Mouse (Mus musculus): Measurements from ENCODE around the gene Rad51b. TPM values are rescaled to one million over a fixed set of nuclear protein-coding genes. Genes with fewer than 3 reads are reported as not detected.

Rad51b gene
- total RNA-seq, 2 experiments from 2014 or later, result 0.36 TPM; not detected in 1

- intact Hi-C loops (cut with DNase I), result no loop called here
- TF ChIP-seq CTCF (IDR thresholded peaks at IDR 0.05), result no peak
- H3K27ac ChIP-seq, result no peak overlapping the region
- DNase-seq (ENCODE audit: extremely low spot score in 1 of 2, low spot score in 2 of 2), result no peak
- no peak overlapping the region for H3K4me3 ChIP-seq
These were observed 389.7 kb downstream of the Rad51b start for GRCm38 (mm10) chr12:79686594-79687325.

GRCm38 (mm10) chr12:79687683-79688386 is 390.8 kb downstream of the Rad51b start:
- no peak for TF ChIP-seq CTCF (IDR thresholded peaks at IDR 0.05)
- DNase-seq (ENCODE audit: extremely low spot score in 1 of 2, low spot score in 2 of 2), result no peak
- intact Hi-C loops (cut with DNase I), result no loop called here
- H3K4me3 ChIP-seq, result no peak overlapping the region
- no peak overlapping the region for H3K27ac ChIP-seq

- H3K4me3 ChIP-seq, result no peak overlapping the region
- TF ChIP-seq CTCF (IDR thresholded peaks at IDR 0.05), result no peak
- no peak overlapping the region for H3K27ac ChIP-seq
- intact Hi-C loops (cut with DNase I), result no loop called here
- DNase-seq (ENCODE audit: extremely low spot score in 1 of 2, low spot score in 2 of 2), result no peak
These were observed 392.2 kb downstream of the Rad51b start for GRCm38 (mm10) chr12:79689299-79689698.

GRCm38 (mm10) chr12:79691929-79692862 is 395.1 kb downstream of the Rad51b start:
- Histone ChIP-seq H3K27ac (no peak overlapping the region), H3K4me3 (no peak overlapping the region)
- intact Hi-C loops (cut with DNase I), result no loop called here
- TF ChIP-seq CTCF (IDR thresholded peaks at IDR 0.05), result no peak
- no peak for DNase-seq (ENCODE audit: extremely low spot score in 1 of 2, low spot score in 2 of 2)

DNA sequence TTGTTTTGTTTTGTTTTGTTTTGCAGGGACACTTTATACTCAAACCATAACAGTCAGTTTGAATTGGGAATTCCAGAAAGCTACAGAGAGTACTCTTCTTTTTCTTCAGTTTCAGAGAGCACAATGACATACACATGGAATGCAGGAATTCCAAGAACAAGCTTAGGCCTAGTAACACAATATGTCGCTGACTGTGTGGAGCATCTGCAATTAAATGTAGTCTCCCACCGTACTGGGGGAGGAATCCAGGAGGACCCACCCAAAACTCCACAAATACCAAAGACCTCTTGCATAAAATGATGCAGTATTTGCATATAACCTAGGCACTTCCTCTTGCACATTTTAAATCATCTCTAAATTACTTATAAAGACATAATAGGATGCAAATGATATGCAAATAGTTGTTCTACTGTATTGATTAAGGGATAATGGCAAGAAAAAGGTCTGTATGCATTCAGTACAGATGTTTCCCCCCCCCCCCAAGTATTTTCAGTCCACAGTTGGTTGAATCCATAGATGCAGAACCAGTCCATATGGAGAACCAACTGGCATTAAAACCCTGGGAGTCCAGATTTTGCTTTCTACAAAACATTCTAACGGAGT is 398.9 kb downstream of the Rad51b start:
- no peak for TF ChIP-seq CTCF (IDR thresholded peaks at IDR 0.05)
- Histone ChIP-seq H3K4me3 (no peak overlapping the region), H3K27ac (no peak overlapping the region)
- intact Hi-C loops (cut with DNase I), result no loop called here
- DNase-seq (ENCODE audit: extremely low spot score in 1 of 2, low spot score in 2 of 2), result no peak

DNA sequence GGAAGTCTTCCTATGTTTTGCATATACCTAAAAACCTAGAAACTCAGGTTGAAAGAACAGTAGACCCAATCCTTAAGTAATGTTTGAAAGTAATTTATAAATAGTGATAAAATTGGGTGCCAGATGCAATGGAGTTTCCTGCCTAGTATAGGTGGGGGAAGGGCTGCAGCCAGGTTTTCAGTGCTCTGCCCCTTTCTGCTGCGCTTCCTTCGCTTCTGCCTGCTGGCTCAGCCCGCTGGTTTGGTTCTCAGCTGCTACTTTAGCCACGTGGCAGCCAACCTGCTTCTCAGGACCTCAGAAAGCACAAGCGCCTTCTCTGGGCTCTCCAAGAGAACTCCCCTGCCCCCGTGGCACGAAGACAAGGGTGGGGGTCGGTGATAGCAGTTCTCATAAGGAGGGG is 406.5 kb downstream of the Rad51b start:
- no peak overlapping the region for H3K27ac ChIP-seq
- no peak for TF ChIP-seq CTCF (IDR thresholded peaks at IDR 0.05)
- no peak overlapping the region for H3K4me3 ChIP-seq
- DNase-seq (ENCODE audit: extremely low spot score in 1 of 2, low spot score in 2 of 2), result no peak
- intact Hi-C loops (cut with DNase I), result no loop called here

GRCm38 (mm10) chr12:79705501-79706266 is 408.6 kb downstream of the Rad51b start:
- intact Hi-C loops (cut with DNase I), result no loop called here
- Histone ChIP-seq H3K4me3 (no peak overlapping the region), H3K27ac (no peak overlapping the region)
- no peak for DNase-seq (ENCODE audit: extremely low spot score in 1 of 2, low spot score in 2 of 2)
- no peak for TF ChIP-seq CTCF (IDR thresholded peaks at IDR 0.05)

GRCm38 (mm10) chr12:79707565-79708422 is 410.7 kb downstream of the Rad51b start:
- DNase-seq (ENCODE audit: extremely low spot score in 1 of 2, low spot score in 2 of 2), result no peak
- Histone ChIP-seq H3K27ac (no peak overlapping the region), H3K4me3 (no peak overlapping the region)
- TF ChIP-seq CTCF (IDR thresholded peaks at IDR 0.05), result no peak
- intact Hi-C loops (cut with DNase I), result no loop called here

DNA sequence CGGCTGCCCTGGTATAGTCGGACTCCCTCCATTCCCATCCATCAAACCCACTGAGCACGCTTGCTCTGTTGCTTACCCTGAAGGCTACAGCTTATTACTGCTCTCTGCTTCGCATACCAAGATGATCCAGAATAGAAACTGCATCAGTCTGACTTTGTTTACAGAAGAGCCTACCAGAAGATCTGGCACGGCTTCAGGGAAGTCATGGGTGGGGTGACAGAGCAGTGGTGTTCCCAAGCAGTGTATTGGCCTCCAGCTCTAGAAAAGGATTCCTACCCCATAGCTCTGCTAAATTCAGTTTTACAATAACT is 411.3 kb downstream of the Rad51b start:
- DNase-seq (ENCODE audit: extremely low spot score in 1 of 2, low spot score in 2 of 2), result no peak
- H3K4me3 ChIP-seq, result no peak overlapping the region
- no peak for TF ChIP-seq CTCF (IDR thresholded peaks at IDR 0.05)
- intact Hi-C loops (cut with DNase I), result no loop called here
- H3K27ac ChIP-seq, result no peak overlapping the region

- no peak overlapping the region for H3K4me3 ChIP-seq
- intact Hi-C loops (cut with DNase I), result no loop called here
- H3K27ac ChIP-seq, result no peak overlapping the region
- no peak for DNase-seq (ENCODE audit: extremely low spot score in 1 of 2, low spot score in 2 of 2)
- TF ChIP-seq CTCF (IDR thresholded peaks at IDR 0.05), result no peak
These were observed 416.2 kb downstream of the Rad51b start for GRCm38 (mm10) chr12:79713286-79713685.

Measured in left cerebral cortex, adult 2 months (tissue).